Mouse (Mus musculus) adipocyte (in vitro differentiated cells): ENCODE measurements around the gene Map6.
A peak's percentile ranks its signal among the peaks of the same experiment; 100 is the strongest.

Experiments
- DNase-seq: peaks from one replicate; pipeline ENCODE4 v3.0.0-alpha.2; 2016; ENCODE audit warnings: low spot score

Map6 gene

DNA sequence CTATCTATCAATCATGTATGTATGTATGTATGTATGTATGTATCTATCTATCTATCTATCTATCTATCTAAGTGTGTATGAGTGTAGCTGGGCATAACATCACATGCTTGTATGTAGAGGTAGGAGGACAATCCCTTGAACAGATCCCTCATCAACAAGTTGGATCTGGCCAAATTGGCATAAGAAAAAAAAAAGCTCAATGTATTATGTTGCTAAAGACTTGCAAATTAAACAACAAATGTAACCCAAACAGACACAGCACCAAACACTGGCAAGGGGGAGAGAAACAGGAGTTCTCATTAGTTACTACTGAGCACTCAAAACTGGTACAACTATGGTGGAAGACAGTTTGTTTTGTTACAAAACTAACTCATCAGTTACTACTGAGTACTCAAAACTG, 2.6 kb upstream of the Map6 start:
- DNase-seq, result no peak

DNA sequence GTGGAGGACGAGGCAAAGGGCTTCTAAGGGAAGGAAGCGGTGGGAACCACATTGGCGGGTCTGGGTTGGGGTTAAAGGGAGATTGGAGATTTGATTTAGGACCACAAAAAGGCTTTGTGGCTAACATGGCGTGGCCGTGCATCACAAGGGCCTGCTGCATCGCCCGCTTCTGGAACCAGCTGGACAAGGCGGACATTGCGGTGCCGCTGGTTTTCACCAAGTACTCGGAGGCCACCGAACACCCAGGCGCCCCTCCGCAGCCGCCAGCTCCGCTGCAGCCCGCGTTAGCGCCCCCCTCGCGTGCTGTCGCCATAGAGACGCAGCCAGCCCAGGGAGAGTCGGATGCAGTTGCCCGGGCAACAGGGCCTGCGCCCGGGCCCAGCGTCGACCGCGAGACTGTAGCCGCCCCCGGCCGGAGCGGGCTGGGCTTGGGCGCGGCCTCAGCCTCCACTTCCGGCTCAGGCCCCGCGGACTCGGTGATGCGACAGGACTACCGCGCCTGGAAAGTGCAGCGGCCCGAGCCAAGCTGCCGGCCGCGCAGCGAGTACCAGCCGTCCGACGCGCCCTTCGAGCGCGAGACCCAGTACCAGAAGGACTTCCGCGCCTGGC, 754 bp downstream of the Map6 start:
- DNase-seq, result peak; percentile 40

DNA sequence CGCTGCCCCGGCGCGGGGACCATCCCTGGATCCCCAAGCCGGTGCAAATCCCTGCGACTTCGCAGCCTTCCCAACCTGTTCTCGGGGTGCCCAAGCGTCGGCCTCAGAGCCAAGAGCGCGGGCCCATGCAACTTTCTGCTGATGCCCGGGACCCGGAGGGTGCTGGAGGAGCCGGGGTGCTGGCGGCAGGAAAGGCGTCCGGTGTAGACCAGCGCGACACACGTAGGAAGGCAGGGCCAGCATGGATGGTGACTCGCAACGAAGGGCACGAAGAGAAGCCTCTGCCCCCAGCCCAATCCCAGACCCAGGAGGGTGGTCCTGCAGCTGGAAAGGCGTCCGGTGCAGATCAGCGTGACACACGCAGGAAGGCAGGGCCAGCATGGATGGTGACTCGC, 1.3 kb downstream of the Map6 start:
- no peak for DNase-seq

DNA sequence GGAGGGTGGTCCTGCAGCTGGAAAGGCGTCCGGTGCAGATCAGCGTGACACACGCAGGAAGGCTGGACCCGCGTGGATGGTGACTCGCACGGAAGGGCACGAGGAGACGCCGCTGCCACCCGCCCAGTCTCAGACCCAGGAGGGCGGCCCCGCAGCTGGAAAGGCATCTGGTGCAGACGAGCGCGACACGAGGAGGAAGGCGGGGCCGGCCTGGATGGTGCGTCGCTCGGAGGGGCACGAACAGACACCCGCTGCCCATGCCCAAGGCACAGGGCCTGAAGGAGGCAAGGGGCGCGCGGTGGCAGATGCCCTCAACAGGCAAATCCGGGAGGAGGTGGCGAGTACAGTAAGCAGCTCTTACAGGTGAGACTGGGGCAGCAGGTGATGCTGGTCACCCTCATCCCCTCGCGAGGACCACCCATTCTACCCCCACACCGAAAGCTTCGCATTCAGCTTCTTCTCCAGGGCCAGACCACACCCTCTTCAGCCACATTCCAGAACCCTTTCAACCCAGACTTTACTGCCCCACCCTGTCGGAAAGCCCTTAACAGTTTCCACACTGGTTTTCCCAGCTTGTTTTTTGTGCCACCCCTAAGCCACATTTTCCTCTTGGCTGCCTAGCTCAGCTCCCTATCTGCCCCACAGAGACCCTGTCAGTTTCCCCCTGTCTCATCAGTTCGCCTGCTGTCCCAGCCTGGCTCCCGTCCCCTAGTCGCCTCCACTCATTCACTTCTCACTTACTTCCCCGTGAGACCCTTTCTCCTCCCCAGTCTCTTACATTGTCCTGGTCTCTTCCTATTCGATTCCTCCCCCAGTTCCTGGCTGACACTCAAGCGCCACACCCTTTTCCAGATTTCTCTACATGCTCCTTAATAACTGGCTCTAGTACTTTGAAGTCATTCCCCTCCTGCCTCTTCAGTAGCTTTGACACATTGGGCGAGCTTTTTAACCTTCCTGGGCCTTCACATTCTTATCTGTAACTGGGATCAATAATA, 2.0 kb downstream of the Map6 start:
- no peak for DNase-seq

DNA sequence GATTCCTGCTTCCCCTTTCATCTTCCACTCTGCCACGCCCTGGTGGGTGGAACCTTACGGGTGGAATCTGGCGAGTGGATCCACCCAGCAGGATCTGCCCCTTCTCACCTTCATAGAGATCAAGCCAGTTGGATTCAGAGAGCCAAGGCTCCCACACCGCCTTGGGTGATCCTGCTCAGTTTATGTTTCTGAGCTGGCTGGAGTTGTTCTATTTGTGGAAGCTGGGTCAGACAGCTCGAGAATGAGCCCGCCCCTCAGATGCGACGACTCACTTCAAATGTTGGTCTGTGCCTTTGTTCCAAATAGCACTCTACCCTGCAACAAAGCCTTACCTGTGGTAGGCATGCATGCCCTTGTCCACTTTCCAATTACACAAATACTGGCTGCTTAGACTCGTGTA, 4.4 kb downstream of the Map6 start:
- DNase-seq, result no peak

DNA sequence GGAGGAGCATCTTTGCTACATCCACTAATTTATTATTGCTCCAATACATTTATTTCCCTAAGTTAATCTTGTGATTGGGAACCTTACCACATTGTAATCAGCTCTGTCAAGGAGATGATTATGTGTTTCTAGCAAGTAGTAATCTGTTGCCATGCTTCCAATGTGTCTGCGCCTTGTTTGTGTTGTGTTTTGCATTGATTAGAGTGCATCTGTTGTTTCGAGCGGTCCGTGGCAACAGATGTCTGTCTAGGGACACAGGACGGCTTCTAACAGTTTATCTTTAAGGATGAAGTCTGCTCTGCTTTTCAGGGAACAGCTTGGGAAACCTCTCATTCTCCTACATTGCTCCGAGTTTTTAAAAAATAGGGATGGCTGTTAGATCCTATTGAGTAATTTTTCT, 7.9 kb downstream of the Map6 start:
- DNase-seq, result no peak

DNA sequence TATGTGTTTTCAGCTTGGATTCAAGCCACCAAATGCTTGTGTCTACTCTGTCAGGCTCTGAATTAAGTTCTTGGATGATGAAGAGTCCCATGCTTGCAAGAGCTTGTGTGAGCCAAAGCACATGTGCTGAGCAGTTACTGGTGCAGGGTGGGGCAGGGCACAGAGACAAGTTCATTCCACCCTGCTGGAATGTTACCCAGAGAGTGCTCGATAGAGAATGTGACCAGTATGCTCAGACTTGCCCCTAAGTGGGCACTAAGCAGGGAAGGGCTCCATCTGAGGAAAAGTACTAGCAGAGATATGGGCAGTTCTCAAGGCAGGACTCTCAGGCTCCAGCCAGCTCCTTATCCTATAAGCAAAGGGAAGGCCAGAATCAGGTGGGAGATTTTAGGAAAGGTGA, 9.4 kb downstream of the Map6 start:
- no peak for DNase-seq

DNA sequence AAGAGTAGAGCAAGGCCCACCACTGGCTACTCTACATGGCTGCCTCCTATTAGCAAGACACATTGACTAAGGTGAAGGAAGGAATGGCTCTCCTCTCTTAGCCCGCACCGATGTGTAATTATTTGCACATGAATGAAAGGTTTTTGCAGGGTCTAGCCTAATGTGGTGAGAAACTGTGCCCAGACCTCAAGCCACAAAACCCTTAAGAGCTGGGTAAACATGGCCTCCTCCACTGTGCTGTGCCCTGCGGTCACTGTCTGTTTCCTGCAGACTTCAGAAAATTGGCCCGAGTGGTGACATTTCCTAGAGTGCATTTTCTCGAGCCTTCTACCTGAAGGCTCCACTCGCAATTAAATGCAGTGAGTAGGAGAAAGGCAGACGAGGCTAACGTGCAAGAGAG, 11.1 kb downstream of the Map6 start:
- no peak for DNase-seq

DNA sequence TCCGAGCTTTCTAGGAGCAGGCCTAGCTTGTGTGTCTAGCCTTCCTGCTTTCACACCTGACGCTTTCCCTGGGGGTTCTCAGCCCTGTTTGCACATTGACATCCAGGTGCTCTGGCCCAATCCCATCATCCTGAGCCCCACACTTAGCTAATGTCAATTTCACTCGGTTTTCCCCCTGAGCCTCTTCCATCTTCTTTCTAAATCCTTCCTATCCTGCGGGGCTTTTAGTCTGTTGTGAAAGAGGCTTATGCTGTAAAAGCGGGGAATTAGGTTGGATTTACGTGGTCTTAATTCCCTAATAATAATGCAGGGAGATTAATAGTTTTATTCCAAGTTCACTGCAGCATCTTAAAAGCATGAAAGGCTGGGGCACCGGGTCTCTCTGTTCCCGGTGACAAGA, 12.3 kb downstream of the Map6 start:
- DNase-seq, result no peak

DNA sequence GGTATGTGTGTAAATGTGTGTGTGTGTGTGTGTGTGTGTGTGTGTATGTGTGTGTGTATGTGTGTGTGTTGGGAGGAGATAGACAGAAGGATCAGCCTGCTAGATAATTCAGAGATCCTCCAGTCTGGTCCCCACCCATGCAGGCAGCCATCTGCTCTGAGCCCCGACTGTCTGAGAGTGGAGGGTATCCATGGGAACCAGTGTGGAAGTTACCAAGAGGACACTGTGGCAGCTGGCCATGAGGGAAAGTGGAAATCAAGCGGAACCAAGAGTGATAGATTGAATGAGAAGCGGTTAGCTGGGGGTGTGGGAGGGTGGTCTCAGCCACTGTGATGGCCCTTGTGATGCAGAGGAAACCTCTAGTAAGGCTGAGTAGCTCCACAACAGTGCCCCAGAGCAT, 20.0 kb downstream of the Map6 start:
- no peak for DNase-seq

DNA sequence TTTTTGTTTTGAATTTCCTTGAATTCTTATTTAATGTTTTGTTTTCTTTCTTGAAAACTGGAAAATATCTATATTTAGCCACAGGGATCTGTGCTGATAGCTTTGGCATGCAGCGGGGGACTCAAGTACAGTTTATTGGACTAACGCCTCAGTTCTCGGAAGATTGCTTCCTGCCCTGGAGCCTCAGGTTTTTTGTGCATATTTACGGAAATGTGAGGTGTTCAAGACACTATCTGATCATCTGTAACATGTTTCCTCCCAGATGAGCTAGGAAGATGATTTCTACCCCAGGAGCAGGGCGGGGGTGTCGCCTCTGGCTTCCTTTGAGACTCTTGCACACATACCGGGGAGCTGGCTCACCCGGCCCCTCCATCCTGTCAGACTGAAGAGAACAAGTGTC, 22.8 kb downstream of the Map6 start:
- DNase-seq, result no peak

DNA sequence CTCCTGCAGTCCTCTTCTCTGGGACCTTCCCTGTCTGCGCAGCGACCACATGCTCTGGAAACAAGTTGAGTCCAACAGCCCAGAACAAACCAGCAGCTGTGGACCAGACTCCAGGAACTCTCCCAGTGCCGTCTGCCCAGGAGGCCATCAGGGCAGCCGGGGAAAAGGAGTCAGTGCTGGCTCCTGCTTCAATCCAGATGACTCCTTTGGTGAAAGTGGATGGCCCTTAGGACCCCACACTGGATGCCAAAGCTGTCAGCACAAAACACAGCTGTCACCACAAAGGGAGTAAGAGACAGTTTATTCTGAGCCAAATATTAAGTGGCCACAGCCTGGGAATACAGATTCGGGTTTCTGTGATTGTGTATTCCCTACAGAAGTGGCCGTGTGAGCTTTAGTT, 23.7 kb downstream of the Map6 start:
- DNase-seq, result no peak

DNA sequence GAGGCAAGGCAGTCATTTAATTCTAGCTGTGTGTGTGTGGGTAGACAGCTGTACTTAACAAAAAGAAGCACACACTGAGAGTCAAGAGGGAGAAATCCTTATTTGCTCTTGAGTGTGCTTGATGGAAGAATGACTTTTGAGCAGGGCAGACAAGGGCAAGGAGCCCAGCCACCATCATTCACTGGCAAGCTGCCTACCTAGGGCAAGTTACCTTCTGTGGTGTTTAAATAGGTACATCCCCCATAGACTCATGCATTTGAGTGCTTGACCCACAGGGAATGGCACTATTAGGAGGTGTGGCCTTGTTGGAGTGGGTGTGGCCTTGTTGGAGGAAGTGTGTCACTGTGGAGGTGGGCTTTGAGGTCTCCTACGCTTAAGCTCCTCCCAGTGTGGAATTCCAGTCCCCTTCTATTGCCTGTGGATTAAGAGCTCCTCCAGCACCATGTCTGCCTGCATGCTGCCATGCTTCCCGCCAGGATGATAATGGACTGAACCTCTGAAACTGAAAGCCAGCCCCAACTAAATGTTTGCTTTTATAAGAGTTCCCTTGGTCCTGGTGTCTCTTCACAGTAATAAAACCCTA, 27.0 kb downstream of the Map6 start:
- DNase-seq, result no peak

DNA sequence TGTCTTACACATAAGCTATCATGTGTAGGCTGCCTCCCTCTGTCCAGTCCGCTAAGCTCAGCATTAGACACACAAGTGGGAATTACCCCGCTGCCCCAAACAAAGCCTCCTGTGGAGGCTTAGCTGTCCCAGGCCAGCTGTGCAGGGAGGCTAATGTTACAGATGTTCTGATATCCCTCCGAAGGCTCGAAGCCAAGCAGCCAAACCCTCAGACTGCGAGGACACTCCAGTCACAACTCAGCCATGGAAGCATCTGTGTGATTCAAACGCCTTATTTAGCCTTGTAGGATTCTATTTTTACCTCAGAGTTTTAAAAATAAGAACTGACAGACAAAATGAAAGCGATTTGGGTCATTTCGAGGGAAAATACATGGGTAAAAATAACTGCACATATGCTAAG, 27.9 kb downstream of the Map6 start:
- DNase-seq, result no peak

DNA sequence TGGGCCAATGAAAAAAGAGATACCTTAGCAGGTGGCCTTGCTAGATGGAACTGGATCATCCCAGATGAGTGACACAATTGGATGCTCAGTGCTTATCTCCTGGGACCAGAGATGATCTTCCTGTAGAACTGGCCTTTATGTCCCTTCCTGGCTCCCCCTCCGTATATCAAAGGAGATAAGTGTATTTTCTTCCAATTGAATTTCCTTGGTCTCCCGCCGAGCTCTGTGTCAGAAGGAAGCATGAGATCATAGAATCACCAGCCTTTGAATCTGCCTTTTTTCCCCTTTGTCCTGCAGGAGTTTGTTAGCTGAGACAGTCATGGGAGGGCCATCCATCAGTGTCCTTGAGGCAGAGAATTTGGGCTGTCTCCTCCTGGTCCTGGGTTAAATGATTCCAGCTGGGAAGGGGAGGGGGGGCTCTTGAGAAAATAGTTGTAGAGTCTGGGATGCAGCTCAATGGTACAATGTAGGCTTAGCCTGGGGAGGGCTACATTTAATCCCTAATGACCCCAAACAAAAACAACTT, 33.5 kb downstream of the Map6 start:
- no peak for DNase-seq

DNA sequence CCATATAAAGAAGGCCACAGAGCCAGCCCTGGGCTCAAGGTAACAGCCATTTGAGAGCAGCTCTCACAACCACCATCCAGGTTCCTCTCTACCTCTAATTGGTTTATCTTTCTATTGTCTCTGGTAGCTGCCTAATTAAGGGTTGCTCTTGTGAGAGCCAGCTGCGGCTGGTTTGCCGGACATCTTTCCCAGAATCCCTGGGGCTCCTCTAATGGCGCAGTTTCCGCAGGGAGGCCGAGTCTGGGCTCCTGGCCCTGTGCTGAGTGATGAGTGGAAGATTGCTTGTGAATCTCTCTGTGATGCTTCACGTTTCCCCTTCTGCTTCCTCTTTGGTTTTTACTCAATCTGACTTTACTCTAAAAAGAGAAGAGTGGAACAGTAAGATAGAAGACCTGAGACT, 36.8 kb downstream of the Map6 start:
- DNase-seq, result no peak

DNA sequence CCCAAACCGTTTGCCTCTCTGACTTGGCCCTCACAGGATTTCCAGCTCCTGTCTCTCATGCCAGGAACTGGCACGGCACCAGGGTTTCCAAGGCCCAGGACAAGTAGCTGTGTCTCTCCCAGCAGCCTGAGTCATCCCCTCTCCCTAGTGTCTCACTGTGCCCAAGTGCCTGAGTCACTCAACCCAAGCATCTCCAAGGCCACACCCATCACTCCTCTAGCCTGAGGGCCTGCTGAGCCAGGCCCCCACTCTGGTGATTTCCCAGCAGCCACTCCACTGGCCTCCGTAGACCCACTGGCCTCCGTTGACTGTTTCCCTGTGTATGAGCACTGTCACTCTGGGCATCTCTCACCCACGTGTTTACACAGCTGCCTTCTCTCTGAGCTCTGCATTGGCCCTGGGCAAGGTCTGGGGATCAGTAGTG, 37.7 kb downstream of the Map6 start:
- DNase-seq, result peak; percentile 95

DNA sequence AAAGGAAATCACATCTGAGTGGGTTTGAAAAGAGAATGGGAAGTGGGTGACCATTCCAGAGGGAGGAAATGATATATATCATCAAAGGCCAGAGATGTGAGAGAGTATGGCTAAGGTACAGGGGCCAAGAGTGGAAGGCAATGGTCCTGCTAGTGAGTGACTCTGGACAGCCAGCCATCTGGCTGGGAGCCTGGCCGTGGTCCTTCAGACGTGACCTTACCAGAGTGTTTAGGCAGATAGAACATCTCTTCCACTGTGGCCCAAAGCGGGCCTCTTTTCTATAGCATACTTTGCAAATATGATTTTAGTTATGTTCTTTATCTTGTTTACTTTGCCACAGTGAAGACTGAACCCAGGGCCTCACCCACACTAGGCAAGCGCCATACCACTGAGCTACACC, 38.4 kb downstream of the Map6 start:
- no peak for DNase-seq

DNA sequence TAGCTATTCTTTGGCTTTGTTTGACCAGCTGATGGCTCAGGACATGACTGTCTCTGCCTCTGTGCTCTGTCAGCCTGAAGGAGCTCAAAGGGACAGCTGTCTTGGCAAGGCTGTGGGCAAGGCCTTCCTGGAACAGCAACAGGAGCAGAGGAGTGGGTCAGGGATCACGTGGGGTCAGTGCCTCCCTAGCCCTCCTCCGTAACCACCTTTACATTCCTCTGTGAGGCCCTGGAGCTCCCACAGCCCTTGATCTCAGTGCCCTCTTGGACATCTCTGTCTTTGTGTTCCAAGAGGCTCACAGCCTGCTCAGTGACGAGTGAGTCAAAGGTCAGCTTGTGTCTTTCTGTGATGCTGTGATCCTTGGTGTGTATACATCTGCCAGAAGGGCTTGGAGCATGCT, 39.4 kb downstream of the Map6 start:
- peak; percentile 52 for DNase-seq

DNA sequence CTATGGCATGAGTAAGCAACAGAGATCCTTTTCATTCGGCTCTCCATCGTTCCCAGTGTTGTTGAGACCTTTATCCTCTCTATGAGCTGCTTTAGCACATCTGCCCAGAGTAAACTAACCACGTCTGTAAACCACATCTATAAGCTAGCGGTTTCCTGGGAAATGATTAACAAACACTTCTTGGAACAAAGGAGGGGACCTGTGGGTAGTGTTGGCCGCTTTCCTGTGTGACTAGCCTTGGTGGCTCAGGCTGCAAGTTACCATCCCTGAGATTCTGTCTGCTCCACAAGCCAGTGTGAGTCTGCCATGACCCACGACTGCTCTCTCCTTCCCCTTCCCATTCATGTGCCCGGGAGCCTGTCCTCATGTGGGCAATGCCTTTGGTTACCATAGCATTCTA, 44.2 kb downstream of the Map6 start:
- DNase-seq, result peak; percentile 54

DNA sequence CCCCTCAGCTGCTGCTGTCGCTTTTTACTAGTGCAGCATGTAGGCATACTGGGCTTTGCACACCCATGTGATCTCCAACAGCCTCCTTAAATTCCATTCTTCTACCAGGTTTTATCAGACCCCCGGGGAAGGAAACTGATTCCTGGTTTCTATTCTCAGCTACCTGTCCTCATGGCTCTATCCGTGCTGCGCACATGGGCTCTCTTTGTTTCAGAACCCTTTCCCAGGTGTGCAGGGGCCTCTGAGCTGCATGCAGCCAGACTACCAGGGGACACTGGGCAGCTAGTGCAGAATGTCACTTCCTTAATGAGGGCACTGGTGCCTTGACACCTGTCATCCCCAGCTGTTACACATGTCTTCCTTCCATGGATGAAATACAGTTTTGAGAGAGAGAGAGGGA, 44.8 kb downstream of the Map6 start:
- DNase-seq, result no peak

DNA sequence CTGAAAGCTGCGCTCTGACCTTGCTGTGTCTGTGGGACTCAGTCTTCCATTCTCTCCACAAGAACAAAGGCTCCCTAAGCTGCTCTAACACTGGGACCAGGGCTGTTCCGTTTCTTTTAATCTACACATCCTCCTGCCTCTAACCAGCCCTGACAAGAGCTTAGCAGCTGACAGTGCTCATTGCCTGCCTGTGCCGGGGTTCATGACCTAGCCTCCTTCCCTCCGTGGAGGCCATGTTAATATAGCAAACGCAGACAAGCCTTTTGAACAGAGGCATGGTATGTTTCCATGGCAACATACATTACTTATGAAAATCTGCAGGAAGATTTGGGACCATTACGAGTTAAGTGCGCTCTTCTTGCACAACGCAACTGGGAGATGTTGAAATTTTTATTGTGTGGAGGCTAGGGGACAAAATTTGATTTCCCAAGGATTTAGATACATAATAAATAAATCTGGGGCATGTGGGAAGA, 45.5 kb downstream of the Map6 start:
- no peak for DNase-seq

DNA sequence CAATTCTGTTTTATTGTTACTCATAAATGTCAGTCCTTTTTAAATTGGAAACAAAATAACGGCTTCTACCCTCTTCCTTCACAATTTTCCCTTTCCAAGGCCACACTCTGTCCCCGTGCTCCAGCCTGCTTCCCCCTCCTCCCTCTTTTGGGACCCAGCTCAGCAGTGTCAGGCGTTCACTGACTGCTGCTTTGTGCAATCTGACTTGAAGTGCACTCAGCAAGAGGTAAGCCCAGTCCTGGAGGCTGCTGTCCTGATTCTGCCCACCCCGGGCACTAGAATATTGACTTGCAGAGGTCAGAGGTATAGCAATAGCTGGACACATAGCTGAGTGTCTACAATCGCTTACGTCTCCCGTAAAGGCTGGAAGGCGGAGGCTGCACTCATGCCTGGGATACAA, 46.0 kb downstream of the Map6 start:
- peak; percentile 57 for DNase-seq
